Mouse (Mus musculus): Measurements from ENCODE around the gene Col17a1.

The Col17a1 gene

DNA sequence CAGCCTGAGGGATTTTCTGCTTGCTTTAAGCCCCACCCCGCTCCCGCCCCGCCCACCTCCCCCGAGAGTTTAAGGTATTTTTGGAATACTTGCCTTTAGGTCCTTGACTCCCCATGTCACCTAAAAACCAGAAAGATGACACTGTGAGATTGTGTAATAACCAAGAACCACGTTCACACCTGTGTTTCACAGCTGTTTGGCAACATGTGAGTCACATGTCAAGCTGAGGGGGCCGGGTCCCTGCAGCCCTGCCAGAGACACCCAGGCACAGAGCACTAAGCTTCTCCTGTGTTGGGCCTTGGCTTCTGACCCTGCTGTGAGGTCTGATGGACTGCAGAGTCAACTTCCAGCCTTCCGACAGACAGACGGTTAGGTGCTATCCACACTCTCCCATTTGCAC is 24.3 kb downstream of the Col17a1 start:
- DNase-seq (ENCODE audit: low spot score in 2 of 2): no peak

- DNase-seq (ENCODE audit: low spot score in 2 of 2): no peak
Measured at GRCm38 (mm10) chr19:47659765-47660408, 32.0 kb downstream of the Col17a1 start.

DNA sequence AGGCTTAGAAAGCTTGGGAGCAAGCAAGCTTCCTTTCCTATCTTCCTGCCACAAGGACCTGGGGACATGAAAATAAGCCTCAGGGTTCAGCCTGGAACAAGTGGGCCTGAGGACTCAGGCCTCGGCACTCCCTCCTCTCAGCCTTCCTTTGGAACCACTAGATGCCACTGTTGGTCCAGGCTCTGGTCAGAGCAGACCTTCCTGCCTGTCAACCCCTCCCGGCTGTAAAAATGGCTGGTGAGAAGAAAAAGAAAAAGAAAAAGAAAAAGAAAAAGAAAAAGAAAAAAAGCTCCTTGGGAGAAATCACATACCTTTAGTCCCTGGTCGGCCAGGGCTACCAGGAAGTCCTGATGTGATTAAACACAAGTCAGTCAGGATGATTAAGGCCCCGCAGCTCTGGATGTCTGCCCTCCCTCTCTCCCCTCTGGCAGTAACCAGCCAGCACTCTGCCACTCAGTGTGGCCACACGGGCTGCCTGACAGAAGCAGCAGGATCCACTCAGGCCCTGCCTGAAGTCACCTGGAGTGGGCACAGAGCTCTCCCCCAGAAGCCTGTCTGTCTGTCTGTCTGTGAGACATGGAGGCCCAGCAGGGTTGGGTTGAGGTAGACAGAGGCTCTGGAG is 32.9 kb downstream of the Col17a1 start:
- DNase-seq (ENCODE audit: low spot score in 2 of 2): peak in 1 of 2 experiments; percentile 18

GRCm38 (mm10) chr19:47654896-47655295 is 37.0 kb downstream of the Col17a1 start:
- DNase-seq (ENCODE audit: low spot score in 2 of 2): peak in 1 of 2 experiments; percentile 31

DNA sequence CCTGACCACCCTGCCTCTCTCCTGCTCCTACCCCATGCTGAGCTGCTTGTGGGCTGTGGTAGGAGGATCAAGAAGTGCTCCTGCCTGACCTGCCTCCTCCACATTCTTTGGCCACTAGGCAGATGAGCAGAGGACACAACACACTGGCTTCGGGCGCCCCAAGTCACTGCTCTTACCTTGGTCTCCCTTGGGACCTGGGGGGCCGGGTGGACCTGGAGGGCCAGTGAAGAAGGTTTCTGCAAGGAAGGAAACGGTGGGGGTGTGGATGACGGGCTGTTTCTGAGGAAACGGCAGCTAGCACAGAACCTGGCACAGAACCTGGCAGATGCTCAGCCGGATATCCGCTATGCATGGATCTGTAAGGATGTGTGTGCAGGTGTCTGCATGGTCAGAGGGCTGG is 38.7 kb downstream of the Col17a1 start:
- no peak for DNase-seq (ENCODE audit: low spot score in 2 of 2)

DNA sequence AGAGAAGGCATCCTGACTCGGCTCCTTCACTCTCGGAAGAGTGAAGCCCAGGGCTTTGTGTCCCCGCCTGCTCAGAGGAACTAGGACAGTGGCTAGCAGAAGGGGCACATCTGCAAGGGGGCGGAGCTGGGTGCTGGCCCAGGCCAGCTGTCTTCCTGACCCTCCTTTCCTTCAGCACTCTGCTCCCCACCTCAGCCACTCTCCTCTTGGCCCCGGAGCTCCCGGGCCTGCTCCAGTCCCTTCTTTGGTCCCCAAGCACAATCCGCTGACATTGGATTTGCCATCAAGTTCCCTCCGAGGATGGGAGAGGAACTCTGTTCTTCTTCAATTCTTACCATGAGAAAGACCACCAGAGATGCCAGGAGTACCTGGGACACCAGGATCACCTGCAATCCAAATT is 39.6 kb downstream of the Col17a1 start:
- DNase-seq (ENCODE audit: low spot score in 2 of 2): no peak

- DNase-seq (ENCODE audit: low spot score in 2 of 2): no peak
Measured at GRCm38 (mm10) chr19:47651160-47651480, 40.8 kb downstream of the Col17a1 start.

GRCm38 (mm10) chr19:47650366-47651159 is 41.3 kb downstream of the Col17a1 start:
- DNase-seq (ENCODE audit: low spot score in 2 of 2): no peak

DNA sequence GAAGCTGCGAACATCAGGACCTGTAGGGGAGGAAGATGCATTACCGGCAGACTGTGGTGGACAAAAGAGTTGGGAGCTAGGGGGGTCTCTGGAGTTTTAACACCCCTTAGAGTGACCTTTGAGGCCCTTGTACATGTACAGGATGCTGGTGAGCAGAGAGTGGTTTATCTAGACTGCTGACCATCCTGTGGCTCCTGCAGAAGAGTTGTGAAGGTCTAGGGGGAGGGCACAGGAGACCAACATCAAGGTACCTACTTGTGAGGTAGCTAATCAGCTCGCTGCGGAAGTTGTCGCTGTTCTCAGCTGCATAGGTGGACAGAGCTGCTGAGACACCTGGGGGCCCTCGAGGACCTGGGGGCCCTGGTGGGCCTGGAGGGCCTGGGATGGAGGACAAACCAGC is 42.8 kb downstream of the Col17a1 start:
- no peak for DNase-seq (ENCODE audit: low spot score in 2 of 2)

DNA sequence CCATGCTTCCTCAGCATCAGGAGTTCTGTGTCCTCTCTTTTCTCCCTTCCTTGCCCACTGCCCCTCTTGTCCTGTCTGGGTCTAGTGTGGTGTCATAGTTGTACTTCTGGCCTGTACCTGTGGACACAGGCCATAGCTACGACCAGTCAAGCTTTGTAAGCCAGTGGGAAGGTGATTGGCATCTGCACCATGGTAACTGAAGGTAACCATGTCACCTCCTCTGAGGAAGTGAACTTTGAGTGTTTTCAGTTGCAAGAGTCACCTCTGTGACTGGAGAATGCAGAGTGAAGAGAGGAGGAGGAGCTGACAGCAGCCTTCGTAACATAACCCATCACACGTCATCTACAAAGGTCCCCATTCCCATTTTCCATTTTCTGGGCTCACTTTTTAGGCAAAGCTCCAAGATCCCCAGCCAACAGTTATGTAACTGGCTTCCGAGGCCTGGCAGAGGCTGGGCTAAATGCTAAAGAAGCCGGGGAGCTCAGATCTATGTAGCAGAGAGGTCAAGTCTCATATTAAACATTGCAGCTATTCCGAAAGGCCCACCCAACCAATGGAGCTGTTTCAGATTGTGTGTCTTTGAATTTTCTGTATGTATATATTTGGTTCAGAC is 45.3 kb downstream of the Col17a1 start:
- DNase-seq (ENCODE audit: low spot score in 2 of 2): no peak

DNA sequence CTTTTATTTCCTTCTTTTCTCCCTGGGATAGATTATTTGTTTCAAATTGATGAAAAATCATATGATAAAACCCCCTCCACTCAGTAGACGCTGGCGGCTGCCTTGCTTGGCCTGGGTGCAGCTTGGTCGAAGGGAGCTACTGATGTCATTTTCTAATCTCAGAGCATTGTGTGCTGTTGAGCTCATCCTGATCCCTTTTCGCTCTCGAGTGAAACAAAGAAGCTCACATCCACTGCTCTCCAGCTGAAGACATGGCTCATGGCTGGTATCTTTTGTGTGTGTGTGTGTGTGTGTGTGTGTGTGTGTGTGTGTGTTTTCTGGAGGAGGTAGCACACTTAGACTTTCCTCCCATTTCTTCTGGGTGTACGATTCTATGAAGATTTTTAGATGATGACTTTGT is 46.3 kb downstream of the Col17a1 start:
- DNase-seq (ENCODE audit: low spot score in 2 of 2): no peak

DNA sequence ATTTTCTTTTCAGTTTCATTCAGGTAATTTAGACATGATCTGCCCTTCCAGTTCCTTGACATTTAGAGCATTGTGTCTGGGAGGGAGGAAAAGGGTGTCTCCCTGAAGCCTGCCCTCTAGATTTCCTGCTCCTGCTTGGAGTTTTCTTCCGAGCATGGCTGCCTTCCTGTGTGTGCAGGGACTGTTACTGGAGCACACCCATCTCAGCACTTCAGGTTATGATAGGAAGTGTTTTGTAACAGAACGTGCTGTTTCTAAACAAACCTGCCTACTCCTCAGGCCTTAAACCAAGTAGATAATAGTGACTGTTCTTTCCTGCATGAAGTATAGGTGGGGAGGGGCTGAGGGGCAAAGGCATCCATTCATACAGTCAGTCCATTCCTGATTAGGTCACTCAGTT is 48.0 kb downstream of the Col17a1 start:
- DNase-seq (ENCODE audit: low spot score in 2 of 2): no peak

DNA sequence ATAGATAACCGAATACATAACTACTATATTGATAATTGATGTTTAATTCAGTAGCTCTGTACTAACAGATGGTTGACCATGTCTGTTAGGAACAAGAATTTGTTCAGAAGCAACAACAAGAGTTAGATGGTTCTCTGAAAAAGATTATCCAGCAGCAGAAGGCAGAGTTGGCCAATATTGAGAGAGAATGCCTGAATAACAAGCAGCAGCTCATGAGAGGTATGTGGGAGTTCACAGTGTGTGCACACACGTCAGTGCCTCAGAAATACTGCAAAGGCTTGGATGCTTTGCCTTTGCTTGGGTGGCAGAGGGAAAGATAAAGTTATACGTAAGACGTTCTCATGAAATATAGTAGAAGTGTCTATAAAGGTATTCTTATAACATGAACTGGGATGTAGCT is 56.5 kb downstream of the Col17a1 start:
- no peak for DNase-seq (ENCODE audit: low spot score in 2 of 2)

DNA sequence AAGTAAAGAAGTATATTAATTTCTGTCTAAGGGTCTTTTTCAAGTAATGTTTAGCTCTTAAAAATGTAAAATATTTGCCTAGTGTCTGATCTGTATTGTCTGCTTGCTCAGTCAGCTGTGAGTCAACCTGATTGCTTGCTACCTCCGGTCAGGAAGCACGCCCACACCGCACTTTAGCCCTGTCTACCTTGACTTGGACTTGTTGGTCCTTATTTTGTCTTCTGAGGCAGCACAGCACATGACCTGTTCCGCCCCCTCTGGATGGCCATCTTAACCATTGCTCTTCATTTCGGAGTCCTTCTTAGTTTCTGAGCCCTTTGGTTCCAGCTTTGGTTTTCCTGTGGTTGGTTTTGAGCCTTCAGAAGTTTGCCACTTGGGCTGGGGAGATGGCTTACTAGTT is 60.1 kb downstream of the Col17a1 start:
- no peak for DNase-seq (ENCODE audit: low spot score in 2 of 2)

GRCm38 (mm10) chr19:47630381-47630780 is 61.5 kb downstream of the Col17a1 start:
- no peak for DNase-seq (ENCODE audit: low spot score in 2 of 2)

DNA sequence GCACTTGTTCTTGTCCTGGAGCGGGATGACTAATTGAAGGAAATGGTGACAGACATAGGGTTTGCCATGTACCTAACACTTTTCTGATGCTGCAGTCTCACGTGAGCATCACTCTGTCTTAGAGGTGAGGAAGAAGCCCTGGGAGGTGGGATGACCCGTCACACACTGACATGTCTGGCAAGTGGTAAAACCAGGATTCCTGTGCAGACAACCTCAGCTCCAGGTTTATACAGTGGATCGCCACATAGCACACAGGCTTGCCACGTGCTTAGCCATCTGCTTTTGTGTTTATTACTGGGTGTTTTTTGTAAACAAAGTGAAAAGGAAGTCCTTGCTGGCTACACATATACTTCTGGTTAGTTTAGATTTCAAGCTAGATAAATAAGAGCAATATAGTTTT is 62.8 kb downstream of the Col17a1 start:
- DNase-seq (ENCODE audit: low spot score in 2 of 2): no peak

- DNase-seq (ENCODE audit: low spot score in 2 of 2): no peak
Measured at GRCm38 (mm10) chr19:47627450-47627849, 64.4 kb downstream of the Col17a1 start.

- no peak for DNase-seq (ENCODE audit: low spot score in 2 of 2)
Measured at GRCm38 (mm10) chr19:47624940-47625711, 66.8 kb downstream of the Col17a1 start.

DNA sequence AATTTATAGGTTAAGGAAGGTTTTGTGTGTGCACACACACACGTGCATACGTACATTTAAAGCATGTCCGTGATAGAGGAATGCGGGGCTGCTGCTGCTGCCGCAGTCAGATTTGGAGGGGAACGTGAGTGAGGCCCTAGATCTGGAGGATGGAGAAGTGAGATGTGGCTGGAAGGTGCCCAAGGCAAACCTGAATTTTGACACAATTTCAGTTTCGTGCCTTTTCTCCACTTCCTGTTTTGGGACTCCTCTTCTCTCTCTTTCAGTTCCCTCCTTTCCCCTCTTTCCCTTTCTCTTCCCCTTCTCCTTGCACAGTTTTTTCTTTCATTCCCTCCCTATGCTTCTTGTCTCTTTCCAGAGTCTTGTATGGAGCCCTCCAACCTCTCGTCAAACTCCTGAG is 70.4 kb downstream of the Col17a1 start:
- no peak for DNase-seq (ENCODE audit: low spot score in 2 of 2)

DNA sequence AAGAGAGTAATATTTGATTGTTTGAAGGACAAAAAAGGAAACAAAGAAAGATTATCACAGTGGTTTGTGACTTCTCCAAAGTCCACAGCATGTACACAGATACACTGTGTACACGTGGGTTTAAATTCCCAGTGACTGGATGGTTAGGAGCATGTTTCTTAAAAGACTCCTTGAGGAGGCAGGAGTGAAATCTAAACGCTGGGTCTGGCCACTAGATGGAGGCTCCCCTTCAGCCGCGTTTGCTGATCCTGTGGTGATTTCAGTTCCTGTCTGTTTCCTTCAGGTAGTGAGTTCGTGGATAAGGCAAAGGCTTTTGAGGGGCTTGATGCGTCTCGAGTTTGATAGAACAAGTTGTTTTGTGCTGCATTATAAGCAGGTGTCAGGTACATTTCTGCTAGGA is 78.5 kb downstream of the Col17a1 start:
- no peak for DNase-seq (ENCODE audit: low spot score in 2 of 2)

DNA sequence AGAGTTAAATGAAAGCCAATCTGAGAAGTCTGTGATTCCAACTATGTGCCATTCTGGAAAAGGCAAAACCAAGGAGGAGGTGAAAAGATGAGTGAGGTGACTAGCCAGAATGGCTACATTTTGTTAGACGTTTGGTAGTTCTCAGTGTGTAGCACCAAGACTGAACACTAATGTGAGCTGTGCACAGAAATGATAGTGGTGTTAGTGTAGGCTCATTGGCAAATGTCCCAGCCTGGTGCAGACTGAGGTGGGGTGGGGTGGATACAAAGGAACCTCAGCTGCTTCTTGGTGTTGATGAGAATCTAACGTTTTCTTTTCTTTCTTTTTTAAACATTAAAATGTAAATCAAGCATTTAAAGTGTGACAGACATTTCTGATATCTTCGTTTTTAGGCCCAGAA is 83.4 kb downstream of the Col17a1 start:
- DNase-seq (ENCODE audit: low spot score in 2 of 2): no peak
